Mouse (Mus musculus) spleen, embryonic (tissue): ENCODE measurements around the gene Suz12.

Experiments used
- CTCF ChIA-PET: fragments of 350-600 bp; sonication (Branson Sonifier 250); formaldehyde crosslinking; loops from one replicate; lab custom pipeline; 2022; lab: Charles Lee

Suz12 gene

DNA sequence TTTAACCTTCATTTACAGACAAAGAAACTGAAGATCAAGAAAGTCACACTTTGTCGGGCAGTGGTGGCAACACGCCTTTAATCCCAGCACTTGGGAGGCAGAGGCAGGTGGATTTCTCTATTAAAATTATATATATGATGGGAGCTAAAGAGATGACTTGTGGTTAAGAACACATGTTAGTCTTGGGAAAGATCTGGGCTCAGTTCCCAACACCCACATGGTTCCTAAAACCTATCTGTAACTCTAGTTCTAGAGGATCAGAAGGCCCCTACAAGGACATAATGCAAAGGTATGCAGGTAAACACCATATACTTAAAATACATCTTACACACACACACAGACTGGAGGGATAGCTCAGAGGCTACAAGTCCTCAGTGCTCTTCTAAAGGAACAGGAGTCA, 78.1 kb downstream of the Suz12 start:
- CTCF ChIA-PET, result no interaction called here

GRCm38 (mm10) chr11:80072365-80072764, 79.5 kb downstream of the Suz12 start:
- CTCF ChIA-PET, result interaction anchor here (0.6 kb wide), 3 partner anchors 9 to 139 kb away, joined by 3 to 12 read pairs (median 3); no protein-coding TSS in a partner anchor

GRCm38 (mm10) chr11:80075608-80076277, 82.8 kb downstream of the Suz12 start:
- CTCF ChIA-PET, result no interaction called here

- CTCF ChIA-PET, result interaction anchor here (0.6 to 0.7 kb wide), 2 partner anchors 13 to 737 kb away, joined by 5 read pairs; no protein-coding TSS in a partner anchor
Observed at GRCm38 (mm10) chr11:80077784-80078545, 85.1 kb downstream of the Suz12 start.

DNA sequence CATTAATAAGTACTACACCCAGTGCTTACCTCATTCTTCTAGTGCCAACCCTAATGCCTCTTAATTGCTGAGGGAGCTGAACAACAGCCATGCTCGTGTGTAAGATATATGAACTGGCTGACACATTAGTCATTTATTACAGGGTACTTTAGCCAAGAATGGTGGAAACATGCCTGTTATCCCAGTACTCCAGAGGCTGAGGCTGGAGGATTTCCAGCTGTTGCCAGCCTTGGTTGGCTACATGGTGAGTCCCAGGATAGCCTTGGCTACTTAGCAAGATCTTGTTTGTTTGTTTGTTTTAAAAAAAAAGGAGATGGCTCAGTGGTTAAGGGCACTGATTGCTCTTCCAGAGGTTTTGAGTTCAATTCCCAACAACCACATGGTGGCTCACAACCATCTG, 85.9 kb downstream of the Suz12 start:
- CTCF ChIA-PET, result interaction anchor here (0.6 to 1.0 kb wide), 3 partner anchors 11 to 14 kb away, joined by 5 read pairs; no protein-coding TSS in a partner anchor

GRCm38 (mm10) chr11:80079751-80080150, 86.8 kb downstream of the Suz12 start:
- CTCF ChIA-PET, result interaction anchor here (1.0 kb wide), 2 partner anchors 11 to 13 kb away, joined by 5 read pairs; no protein-coding TSS in a partner anchor

GRCm38 (mm10) chr11:80080381-80080825, 87.5 kb downstream of the Suz12 start:
- CTCF ChIA-PET, result no interaction called here

DNA sequence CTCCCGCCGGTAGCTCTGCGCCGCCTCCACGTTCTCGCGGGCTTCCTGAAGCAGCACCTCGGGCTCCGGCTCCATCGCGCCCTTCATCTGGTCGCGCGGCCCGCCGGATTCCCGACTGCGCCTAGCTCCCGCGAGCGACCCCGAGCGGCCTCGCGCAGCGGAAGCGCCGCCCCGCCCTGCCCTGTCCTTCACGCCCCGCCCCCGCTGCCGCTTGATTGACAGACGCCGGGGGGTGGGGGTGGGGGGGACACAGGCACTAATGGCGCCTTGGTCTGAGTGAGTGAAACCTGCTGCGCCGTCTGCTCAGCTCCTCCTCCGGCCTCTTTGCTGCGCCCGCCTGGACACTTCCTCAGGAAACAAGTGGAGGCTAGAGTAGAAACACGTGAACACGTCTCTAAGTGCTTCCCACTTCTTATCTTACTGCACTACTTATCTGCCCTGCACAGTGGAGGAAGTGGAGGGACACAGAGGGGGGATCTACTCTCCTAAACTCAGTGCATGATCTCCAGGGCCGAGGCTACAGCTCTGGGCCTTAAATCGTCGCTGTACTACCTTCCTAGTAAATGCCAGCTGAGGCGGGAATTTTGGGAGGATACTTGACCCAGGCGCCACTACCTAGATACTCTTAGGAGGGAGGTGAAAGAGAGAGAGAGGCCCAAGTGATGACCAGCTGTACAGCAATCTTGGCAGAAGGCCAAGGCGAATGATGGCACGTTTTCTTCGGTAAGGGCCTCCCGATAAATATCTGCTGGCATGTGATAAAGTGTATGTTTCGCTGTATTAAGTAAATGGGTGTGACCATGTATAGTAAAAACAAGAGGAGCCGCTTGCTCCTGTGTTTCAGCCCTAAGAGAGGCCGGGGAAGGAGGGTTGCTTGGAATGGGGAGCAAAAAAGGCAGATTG, 88.2 kb downstream of the Suz12 start, which contains the start of gene Crlf3:
Gene Crlf3 (minus strand): TSS at position 166 of the 903 bp plus-strand sequence.
- CTCF ChIA-PET, result no interaction called here

DNA sequence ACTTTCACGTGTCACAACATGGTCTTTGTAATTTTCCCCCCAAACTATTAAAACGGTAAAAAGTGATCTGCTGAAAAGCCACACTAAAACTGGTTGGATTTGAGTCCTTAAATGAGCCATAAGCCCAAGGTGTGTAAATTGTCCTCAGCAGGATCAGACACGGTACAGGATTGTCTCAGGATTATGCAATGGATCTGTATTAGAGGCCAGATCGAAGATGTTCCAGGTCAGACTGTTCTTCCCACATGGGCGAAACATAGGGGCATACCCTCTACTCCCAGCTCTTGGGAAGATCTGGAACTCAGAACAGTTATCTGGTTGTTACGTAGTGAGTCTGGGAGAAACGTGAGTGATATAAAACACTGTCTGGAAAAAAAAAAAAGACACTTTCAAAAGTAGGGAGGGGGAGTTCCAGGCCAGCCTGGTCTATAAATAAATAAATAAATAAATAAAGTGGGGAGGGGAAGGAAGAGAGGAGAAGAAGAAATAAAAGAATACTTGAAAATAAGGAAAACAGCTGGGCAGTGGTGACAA, 88.9 kb downstream of the Suz12 start:
- CTCF ChIA-PET, result no interaction called here
